Mouse (Mus musculus): ENCODE results near the gene Pimreg. TPM values are rescaled to one million over a fixed set of nuclear protein-coding genes. Genes with fewer than 3 reads are reported as not detected.

Gene Pimreg
- total and polyA plus RNA-seq, 3 experiments: not detected

GRCm38 (mm10) chr11:72003171-72003570 lies 38.7 kb upstream of the Pimreg start:
- TF ChIP-seq GATA1 (IDR thresholded peaks at IDR 0.05; ENCODE audit: borderline replicate concordance, low read length) (no peak), POLR2AphosphoS5 (IDR thresholded peaks at IDR 0.05; ENCODE audit: insufficient replicate concordance, low read depth, low read length) (no peak), GATA2 (IDR thresholded peaks at IDR 0.05; ENCODE audit: borderline replicate concordance, low read depth, low read length) (no peak), TAL1 (conservative IDR thresholded peaks at IDR 0.05; ENCODE audit: low read depth, low read length) (no peak), CTCF (IDR thresholded peaks at IDR 0.05; ENCODE audit: low read depth, low read length) (no peak)
- peaks cover 54% of the 10 kb centered on the region for H3K9me3 ChIP-seq (replicated peaks)
- H3K4me1 ChIP-seq (ENCODE audit: insufficient read depth, low read depth, low read length): no peaks in the 10 kb centered on the region

GRCm38 (mm10) chr11:72005547-72005946 lies 36.3 kb upstream of the Pimreg start:
- ATAC-seq (ENCODE audit: extremely low read depth, insufficient number of reproducible peaks, low FRiP score, poor library complexity, severe bottlenecking) (no peak), DNase-seq (ENCODE audit: low spot score) (no peak)
- Histone ChIP-seq H3K36me3 (replicated peaks) (no peaks in the 10 kb centered on the region), H3K4me1 (ENCODE audit: insufficient read depth, low read depth, low read length) (no peaks in the 10 kb centered on the region), H3K9me3 (replicated peaks) (peaks cover 60% of the 10 kb centered on the region), H3K4me3 (ENCODE audit: low read depth, low read length) (no peak overlapping the region), H3K27me3 (ENCODE audit: insufficient read depth, low read length) (no peaks in the 10 kb centered on the region)
- TF ChIP-seq TAL1 (conservative IDR thresholded peaks at IDR 0.05; ENCODE audit: low read depth, low read length) (no peak), POLR2AphosphoS5 (IDR thresholded peaks at IDR 0.05; ENCODE audit: insufficient replicate concordance, low read depth, low read length) (no peak), GATA1 (IDR thresholded peaks at IDR 0.05; ENCODE audit: borderline replicate concordance, low read length) (no peak), CTCF (IDR thresholded peaks at IDR 0.05; ENCODE audit: low read depth, low read length) (no peak), GATA2 (IDR thresholded peaks at IDR 0.05; ENCODE audit: borderline replicate concordance, low read depth, low read length) (no peak)

More at GRCm38 (mm10) chr11:72003171-72003570, 38.7 kb upstream of the Pimreg start:
- no peak for ATAC-seq (ENCODE audit: extremely low read depth, insufficient number of reproducible peaks, low FRiP score, poor library complexity, severe bottlenecking)
- no peak overlapping the region for H3K4me3 ChIP-seq (ENCODE audit: low read depth, low read length)
- DNase-seq (ENCODE audit: low spot score): no peak
- H3K36me3 ChIP-seq (replicated peaks): no peaks in the 10 kb centered on the region
- H3K27me3 ChIP-seq (ENCODE audit: insufficient read depth, low read length): no peaks in the 10 kb centered on the region

- Histone ChIP-seq H3K4me3 (ENCODE audit: low read depth, low read length) (no peak overlapping the region), H3K36me3 (replicated peaks) (no peaks in the 10 kb centered on the region), H3K27me3 (ENCODE audit: insufficient read depth, low read length) (no peaks in the 10 kb centered on the region), H3K9me3 (replicated peaks) (peaks cover 42% of the 10 kb centered on the region), H3K4me1 (ENCODE audit: insufficient read depth, low read depth, low read length) (no peaks in the 10 kb centered on the region)
- no peak for DNase-seq (ENCODE audit: low spot score)
- ATAC-seq (ENCODE audit: extremely low read depth, insufficient number of reproducible peaks, low FRiP score, poor library complexity, severe bottlenecking): no peak
- TF ChIP-seq GATA2 (IDR thresholded peaks at IDR 0.05; ENCODE audit: borderline replicate concordance, low read depth, low read length): no peak
- no peak for TF ChIP-seq GATA1 (IDR thresholded peaks at IDR 0.05; ENCODE audit: borderline replicate concordance, low read length)
- TF ChIP-seq TAL1 (conservative IDR thresholded peaks at IDR 0.05; ENCODE audit: low read depth, low read length): no peak
- no peak for TF ChIP-seq CTCF (IDR thresholded peaks at IDR 0.05; ENCODE audit: low read depth, low read length)
- TF ChIP-seq POLR2AphosphoS5 (IDR thresholded peaks at IDR 0.05; ENCODE audit: insufficient replicate concordance, low read depth, low read length): no peak
These were observed 31.5 kb upstream of the Pimreg start for GRCm38 (mm10) chr11:72010367-72010766.

- DNase-seq (ENCODE audit: low spot score): no peak
- Histone ChIP-seq H3K4me3 (ENCODE audit: low read depth, low read length) (no peak overlapping the region), H3K9me3 (replicated peaks) (peaks cover 42% of the 10 kb centered on the region), H3K36me3 (replicated peaks) (no peaks in the 10 kb centered on the region), H3K27me3 (ENCODE audit: insufficient read depth, low read length) (no peaks in the 10 kb centered on the region), H3K4me1 (ENCODE audit: insufficient read depth, low read depth, low read length) (no peaks in the 10 kb centered on the region)
- TF ChIP-seq TAL1 (conservative IDR thresholded peaks at IDR 0.05; ENCODE audit: low read depth, low read length) (no peak), GATA2 (IDR thresholded peaks at IDR 0.05; ENCODE audit: borderline replicate concordance, low read depth, low read length) (no peak)
- ATAC-seq (ENCODE audit: extremely low read depth, insufficient number of reproducible peaks, low FRiP score, poor library complexity, severe bottlenecking): no peak
These were observed 30.7 kb upstream of the Pimreg start for GRCm38 (mm10) chr11:72010940-72011722.

- DNase-seq (ENCODE audit: low spot score) (no peak), ATAC-seq (ENCODE audit: extremely low read depth, insufficient number of reproducible peaks, low FRiP score, poor library complexity, severe bottlenecking) (no peak)
- no peaks in the 10 kb centered on the region for H3K4me1 ChIP-seq (ENCODE audit: insufficient read depth, low read depth, low read length)
- no peaks in the 10 kb centered on the region for H3K27me3 ChIP-seq (ENCODE audit: insufficient read depth, low read length)
- peaks cover 44% of the 10 kb centered on the region for H3K9me3 ChIP-seq (replicated peaks)
- no peaks in the 10 kb centered on the region for H3K36me3 ChIP-seq (replicated peaks)
- TF ChIP-seq GATA2 (IDR thresholded peaks at IDR 0.05; ENCODE audit: borderline replicate concordance, low read depth, low read length) (no peak), POLR2AphosphoS5 (IDR thresholded peaks at IDR 0.05; ENCODE audit: insufficient replicate concordance, low read depth, low read length) (no peak), CTCF (IDR thresholded peaks at IDR 0.05; ENCODE audit: low read depth, low read length) (no peak), GATA1 (IDR thresholded peaks at IDR 0.05; ENCODE audit: borderline replicate concordance, low read length) (no peak), TAL1 (conservative IDR thresholded peaks at IDR 0.05; ENCODE audit: low read depth, low read length) (no peak)
- no peak overlapping the region for H3K4me3 ChIP-seq (ENCODE audit: low read depth, low read length)
These were observed 29.9 kb upstream of the Pimreg start for GRCm38 (mm10) chr11:72011955-72012354.

GRCm38 (mm10) chr11:72014674-72015073 lies 27.2 kb upstream of the Pimreg start:
- Histone ChIP-seq H3K9me3 (replicated peaks) (peaks cover 52% of the 10 kb centered on the region), H3K4me3 (ENCODE audit: low read depth, low read length) (no peak overlapping the region), H3K4me1 (ENCODE audit: insufficient read depth, low read depth, low read length) (no peaks in the 10 kb centered on the region), H3K27me3 (ENCODE audit: insufficient read depth, low read length) (no peaks in the 10 kb centered on the region), H3K36me3 (replicated peaks) (no peaks in the 10 kb centered on the region)
- TF ChIP-seq CTCF (IDR thresholded peaks at IDR 0.05; ENCODE audit: low read depth, low read length) (no peak), POLR2AphosphoS5 (IDR thresholded peaks at IDR 0.05; ENCODE audit: insufficient replicate concordance, low read depth, low read length) (no peak), TAL1 (conservative IDR thresholded peaks at IDR 0.05; ENCODE audit: low read depth, low read length) (no peak), GATA2 (IDR thresholded peaks at IDR 0.05; ENCODE audit: borderline replicate concordance, low read depth, low read length) (no peak), GATA1 (IDR thresholded peaks at IDR 0.05; ENCODE audit: borderline replicate concordance, low read length) (no peak)
- ATAC-seq (ENCODE audit: extremely low read depth, insufficient number of reproducible peaks, low FRiP score, poor library complexity, severe bottlenecking) (no peak), DNase-seq (ENCODE audit: low spot score) (no peak)

Measured in G1E (cell line).